8 mouse cellular contexts compared by ENCODE assay signal in the genomic region with DNA sequence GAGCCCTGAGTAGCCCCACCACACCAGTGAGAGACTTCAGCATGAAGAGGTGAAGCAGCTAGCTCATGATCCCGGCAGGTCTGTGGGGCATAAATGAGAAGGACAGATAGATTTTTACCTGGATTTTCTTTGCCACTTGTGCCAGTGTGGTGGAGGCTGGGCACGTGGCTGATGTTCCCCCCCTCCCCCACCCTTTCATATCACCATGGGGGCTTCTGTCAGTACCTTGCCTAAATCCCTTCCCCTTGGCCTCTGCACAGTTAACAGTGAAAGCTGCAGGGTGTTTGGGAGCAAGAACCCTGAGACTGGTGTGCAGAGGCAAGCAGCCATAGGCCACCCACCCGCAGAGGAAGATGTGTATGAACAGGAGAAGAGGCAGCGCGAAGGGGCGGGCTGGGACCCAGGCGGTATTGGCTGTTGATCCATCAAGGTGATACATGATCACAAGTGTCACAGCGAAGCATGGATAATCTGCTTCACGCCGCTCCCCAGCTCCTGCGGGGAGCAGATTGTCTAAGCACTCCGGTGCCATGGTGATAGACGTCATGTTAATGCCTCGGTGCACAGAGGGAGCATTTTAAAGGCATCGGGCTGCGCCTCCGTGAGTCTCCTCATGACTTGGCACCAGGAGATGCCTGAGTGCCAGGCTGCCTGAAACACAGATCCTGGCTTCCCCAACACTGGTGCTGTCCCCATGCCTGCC. TPM values are rescaled to one million over a fixed set of nuclear protein-coding genes. Genes with fewer than 3 reads are reported as not detected.
DNase-seq lines count a peak whose midpoint lies in the region; ATAC-seq lines count a peak whose summit lies in the region.

No protein-coding gene starts in this region.

- 0 out of 2 replicates have a peak overlapping the region, but pooled peaks have one; percentile 23 for H3K9ac ChIP-seq in hindbrain, embryonic 11.5 days (ENCODE audit: low read depth, low read length)
- H3K9ac ChIP-seq in liver, embryonic 12.5 days = no peak overlapping the region

- peak; percentile 64 for DNase-seq in layer of hippocampus, adult 11-12 months (ENCODE audit: low spot score)
- no peak for DNase-seq in layer of hippocampus, adult 9-10 months (ENCODE audit: low spot score)
- peak; percentile 56 to 60 for DNase-seq in cerebellum, postnatal 36 days
- peak; percentile 64 for DNase-seq in hindbrain, embryonic 11.5 days (ENCODE audit: low spot score)
- DNase-seq in right cerebral cortex, postnatal 10 days (ENCODE audit: low spot score in 2 of 2) = peak; percentile 73 to 83
- DNase-seq in thymus, postnatal 0 days (ENCODE audit: low spot score) = no peak
- DNase-seq in kidney, adult 18-20 months = no peak

- WGBS in hindbrain, embryonic 11.5 days = 11% methylated on average over 17 of the region's 17 CpGs
- 26% methylated on average over 17 of the region's 17 CpGs for WGBS in liver, embryonic 12.5 days (ENCODE audit: insufficient replicate concordance)

- H3K9me3 ChIP-seq in hindbrain, embryonic 11.5 days (ENCODE audit: control insufficient read depth, low read length) = no peaks in the 10 kb centered on the region
- H3K9me3 ChIP-seq in liver, embryonic 12.5 days (replicated peaks) = no peaks in the 10 kb centered on the region

- peaks cover 13% of the 10 kb centered on the region; the same call in 1 of the 2 replicates for H3K27me3 ChIP-seq in hindbrain, embryonic 11.5 days (ENCODE audit: control insufficient read depth, insufficient read depth, low read length)
- peaks cover 47% of the 10 kb centered on the region for H3K27me3 ChIP-seq in liver, embryonic 12.5 days (replicated peaks)

- no peak overlapping the region for H3K4me3 ChIP-seq in hindbrain, embryonic 11.5 days (ENCODE audit: low read depth, low read length)
- peak overlapping the region; percentile 10; the same call in 1 of the 2 replicates for H3K4me3 ChIP-seq in liver, embryonic 12.5 days

- H3K4me2 ChIP-seq in hindbrain, embryonic 11.5 days (replicated peaks; ENCODE audit: low read depth, low read length) = peak overlapping the region; percentile 19; the same call in 1 of the 2 replicates
- peak overlapping the region; percentile 40 for H3K4me2 ChIP-seq in liver, embryonic 12.5 days

- H3K36me3 ChIP-seq in hindbrain, embryonic 11.5 days (ENCODE audit: control insufficient read depth, insufficient read depth, low read length) = no peaks in the 10 kb centered on the region
- H3K36me3 ChIP-seq in liver, embryonic 12.5 days = no peaks in the 10 kb centered on the region

- no peak overlapping the region for H3K27ac ChIP-seq in hindbrain, embryonic 11.5 days (ENCODE audit: low read depth, low read length)
- H3K27ac ChIP-seq in liver, embryonic 12.5 days = no peak overlapping the region

- peaks cover 28% of the 10 kb centered on the region for H3K4me1 ChIP-seq in hindbrain, embryonic 11.5 days (replicated peaks; ENCODE audit: control insufficient read depth, insufficient read depth, low read length)
- H3K4me1 ChIP-seq in liver, embryonic 12.5 days = peaks cover 40% of the 10 kb centered on the region

- ATAC-seq in hindbrain, embryonic 11.5 days (ENCODE audit: low FRiP score) = peak; percentile 41; the same call in 1 of the 2 replicates
- ATAC-seq in liver, embryonic 12.5 days = no peak

RNA-seq across cellular contexts. Expression of a gene that starts 1.3 kb away (rescaled TPM):
- 2.1 and 2.3 TPM in 2 replicates for polyA plus RNA-seq in hindbrain, embryonic 11.5 days (2014; fragmentation: Nextera tagmentation; extraction: Ambion mirVana)
- 6.2 and 6.4 TPM in 2 replicates for polyA plus RNA-seq in liver, embryonic 12.5 days (2016; fragmentation: Nextera tagmentation; extraction: Ambion mirVana)
- polyA plus RNA-seq in thymus, postnatal 0 days (2015; fragmentation: Nextera tagmentation; extraction: Ambion mirVana) = 3.2 and 3.6 TPM in 2 replicates

RNA-seq across cellular contexts. Expression of a gene that starts 46.8 kb away (rescaled TPM):
- polyA plus RNA-seq in hindbrain, embryonic 11.5 days (2014; fragmentation: Nextera tagmentation; extraction: Ambion mirVana) = 12.6 and 14.8 TPM in 2 replicates
- 3.9 and 4.0 TPM in 2 replicates for polyA plus RNA-seq in liver, embryonic 12.5 days (2016; fragmentation: Nextera tagmentation; extraction: Ambion mirVana)
- 9.9 and 13.1 TPM in 2 replicates for polyA plus RNA-seq in thymus, postnatal 0 days (2015; fragmentation: Nextera tagmentation; extraction: Ambion mirVana)

RNA-seq across cellular contexts. Expression of a gene that starts 54.9 kb away (rescaled TPM):
- polyA plus RNA-seq in hindbrain, embryonic 11.5 days (2014; fragmentation: Nextera tagmentation; extraction: Ambion mirVana) = 40.2 and 42.6 TPM in 2 replicates
- polyA plus RNA-seq in liver, embryonic 12.5 days (2016; fragmentation: Nextera tagmentation; extraction: Ambion mirVana) = 24.5 and 28.0 TPM in 2 replicates
- polyA plus RNA-seq in thymus, postnatal 0 days (2015; fragmentation: Nextera tagmentation; extraction: Ambion mirVana) = 74.8 and 83.2 TPM in 2 replicates

Comparison
In these comparisons a context has a peak if more than half of its experiments do, and no peak if none do; other contexts are left out.
1. DNase-seq: peak in layer of hippocampus, adult 11-12 months (single experiment), cerebellum, postnatal 36 days (2 of 2), hindbrain, embryonic 11.5 days (single experiment) and right cerebral cortex, postnatal 10 days (2 of 2); none in layer of hippocampus, adult 9-10 months (single experiment), thymus, postnatal 0 days (single experiment) and kidney, adult 18-20 months (single experiment).